Mouse (Mus musculus) left cerebral cortex, adult 18-20 months (tissue): ENCODE results near the gene Hamp. TPM values are rescaled to one million over a fixed set of nuclear protein-coding genes. Genes with fewer than 3 reads are reported as not detected.
A peak's percentile ranks its signal among the peaks of the same experiment; 100 is the strongest.

Source experiments
- DNase-seq, 2 experiments: peaks; one replicate each; pipeline ENCODE4 v3.0.0; 2021 to 2022; ENCODE audit warnings: low spot score in 2 of 2, mixed read lengths in 1 of 2
- total RNA-seq, 2 experiments: library from RNA; stranded (reverse); gene quantifications; 2 replicates each; pipeline ENCODE4 v1.2.3; 2021

Hamp gene
- total RNA-seq, 2 experiments from 2014 or later: not detected

DNA sequence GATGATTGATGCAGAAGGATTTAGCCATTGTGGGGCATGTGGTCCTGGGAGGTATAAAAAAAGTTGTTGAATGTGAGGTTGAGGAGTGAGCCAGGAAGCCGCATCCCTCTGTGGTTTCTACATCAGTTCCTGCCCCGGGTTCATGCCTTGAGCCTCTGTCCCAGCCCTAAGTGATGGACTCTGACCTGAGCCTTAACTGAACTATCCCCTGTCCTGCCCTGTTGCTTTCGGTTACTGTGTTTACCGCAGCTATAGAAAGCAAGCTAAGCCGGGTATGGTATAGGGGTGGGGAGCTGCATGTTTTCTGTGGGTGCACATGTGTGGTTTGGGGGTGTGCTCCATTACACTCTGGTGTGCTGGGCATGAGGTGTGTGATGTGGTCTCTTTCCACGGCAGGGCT is 34.1 kb downstream of the Hamp start:
- no peak for DNase-seq

DNA sequence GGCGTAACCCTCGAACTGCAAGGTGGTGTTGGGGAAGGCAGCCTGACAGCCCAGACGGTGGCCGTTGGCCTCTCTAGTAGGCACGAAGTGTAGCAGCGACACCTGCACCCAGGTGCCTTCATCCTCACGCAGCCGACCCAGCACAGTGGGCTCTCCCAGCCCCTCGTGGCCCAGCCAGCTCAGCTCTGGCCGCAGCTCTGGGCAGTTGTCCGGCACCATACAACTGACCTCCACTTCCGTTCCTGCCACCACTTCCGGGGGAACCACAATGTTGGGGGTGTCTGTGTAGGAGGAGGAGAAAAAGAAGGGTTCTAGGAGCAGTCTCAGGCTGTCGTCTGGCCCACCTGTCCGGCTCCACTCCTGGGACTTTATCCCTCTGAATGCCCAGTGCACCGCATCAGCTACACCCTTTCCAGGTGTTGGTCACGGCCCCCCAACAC is 34.8 kb downstream of the Hamp start:
- DNase-seq: no peak

DNA sequence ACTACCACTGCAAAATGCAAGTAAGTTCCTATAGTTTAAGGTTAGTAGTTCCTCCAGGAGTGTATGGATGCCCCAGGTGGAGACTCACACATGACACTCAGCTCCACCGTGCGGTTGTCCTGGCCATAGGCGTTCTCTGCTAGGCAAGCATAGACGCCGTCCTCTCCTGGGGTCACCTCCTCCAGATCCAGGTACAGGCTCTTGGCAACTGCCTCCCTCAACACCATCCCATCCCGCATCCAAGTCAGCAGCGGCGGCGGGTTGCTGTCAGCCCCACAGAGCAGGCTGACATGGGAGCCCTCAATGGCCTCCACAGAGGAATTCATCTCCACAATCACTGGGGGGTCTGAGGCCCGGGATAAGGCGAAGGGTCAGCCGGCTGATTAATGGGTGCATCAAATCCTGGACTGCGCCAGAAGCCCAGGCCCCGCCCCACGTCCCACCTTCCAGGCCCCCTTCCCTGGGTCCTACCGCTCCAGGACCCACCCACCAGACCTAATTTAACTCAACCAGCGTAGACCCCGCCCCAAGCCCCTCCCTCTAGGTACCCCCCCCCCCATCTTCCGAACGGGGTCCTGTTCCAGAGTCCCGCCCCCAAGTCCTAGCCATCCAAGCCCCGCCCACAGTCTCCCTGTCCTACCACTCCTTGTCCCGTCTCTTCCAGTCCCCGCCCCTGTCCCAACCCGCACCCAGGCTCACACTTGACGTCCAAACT is 35.4 kb downstream of the Hamp start:
- DNase-seq: no peak

DNA sequence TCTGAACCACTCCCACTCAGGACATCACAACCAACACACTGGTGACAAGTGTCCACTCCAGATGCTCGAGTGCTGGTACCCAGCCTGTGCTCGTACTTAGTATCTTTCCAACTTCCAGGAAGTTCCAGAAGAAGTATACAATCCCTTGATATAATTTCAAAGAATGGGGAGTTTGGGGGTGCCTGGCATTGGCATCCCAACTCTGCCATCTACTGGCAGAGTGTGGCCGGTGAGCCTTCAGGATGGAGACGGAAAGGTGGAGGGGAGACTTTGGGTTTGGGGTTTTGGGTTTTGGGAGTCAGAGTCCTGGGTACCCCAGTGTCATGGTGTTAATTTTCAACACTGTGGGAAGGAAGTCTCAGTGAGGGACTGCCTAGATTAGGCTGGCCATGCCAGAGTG is 39.8 kb downstream of the Hamp start:
- peak; percentile 17 to 21 for DNase-seq

DNA sequence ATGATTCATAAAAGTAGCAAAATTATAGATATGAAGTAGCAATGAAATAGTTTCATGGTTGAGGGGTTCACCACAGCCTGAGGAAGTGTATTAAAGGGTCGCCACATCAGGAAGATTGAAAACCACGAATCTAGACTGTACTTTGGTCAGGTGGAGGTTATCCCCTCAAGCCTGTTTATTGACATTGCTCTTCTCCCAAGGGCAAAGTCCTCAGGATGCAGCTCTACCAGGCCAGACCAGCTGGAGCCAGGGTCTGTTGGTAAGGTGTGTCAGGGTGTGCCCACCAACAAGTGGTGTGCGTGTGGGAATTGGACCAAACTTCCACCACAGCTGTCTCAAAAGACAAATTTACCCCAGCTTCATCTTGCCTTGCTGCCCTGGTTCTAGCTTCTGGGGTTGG is 48.6 kb downstream of the Hamp start:
- DNase-seq: no peak

DNA sequence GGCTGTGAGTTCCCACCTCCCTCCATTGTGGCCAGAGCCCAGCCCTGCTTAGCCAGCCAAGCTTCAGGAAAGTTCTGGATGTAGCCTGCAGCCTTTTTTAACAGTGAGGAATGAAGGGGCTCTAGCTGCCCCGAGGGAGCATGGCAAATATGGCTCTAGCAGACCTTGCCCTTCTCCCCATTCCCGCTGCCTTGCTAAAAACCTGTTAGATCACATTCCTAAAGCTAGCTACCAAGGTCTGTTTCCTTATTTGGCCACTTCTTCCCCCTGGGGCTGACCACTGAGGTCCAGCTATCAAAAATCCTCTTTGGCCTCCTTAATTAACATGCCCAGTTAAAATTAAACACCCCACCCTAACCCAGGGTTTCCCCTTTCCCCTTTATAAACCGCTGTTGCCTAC is 51.3 kb downstream of the Hamp start:
- no peak for DNase-seq

Other genes starting within 250 kb of the Hamp start
- not detected for gene 2200002J24Rik, start 245.1 kb downstream of the Hamp start, total RNA-seq
- under 1 TPM; 0.26 to 0.66 TPM for gene Atp4a, start 231.8 kb downstream of the Hamp start, total RNA-seq
- 100 to 1,000 TPM; 114 to 129 TPM for gene Tmem147, start 214.5 kb downstream of the Hamp start, total RNA-seq
- not detected for gene Gapdhs, start 200.4 kb downstream of the Hamp start, total RNA-seq
- gene Sbsn, start 192.6 kb downstream of the Hamp start, total RNA-seq: 10 to 100 TPM in 1 of 2 experiments, 1 to 10 TPM in 1; 8.2 to 12.9 TPM
- gene Dmkn, start 180.3 kb downstream of the Hamp start, total RNA-seq: 1 to 10 TPM; 1.9 to 4.0 TPM
- not detected for gene Krtdap, start 156.1 kb downstream of the Hamp start, total RNA-seq
- gene Ffar2, start 120.3 kb downstream of the Hamp start, total RNA-seq: not detected
- not detected for gene Ffar3, start 87.9 kb downstream of the Hamp start, total RNA-seq
- not detected for gene Ffar1, start 82.5 kb downstream of the Hamp start, total RNA-seq
- under 1 TPM in 1 of 2 experiments, not detected in 1; 0.09 TPM for gene Cd22, start 63.7 kb downstream of the Hamp start, total RNA-seq
- 100 to 1,000 TPM in 1 of 2 experiments, 10 to 100 TPM in 1; 91.4 to 101 TPM for gene Mag, start 29.2 kb downstream of the Hamp start, total RNA-seq
- gene Hamp2, start 19.4 kb downstream of the Hamp start, total RNA-seq: not detected
- 100 to 1,000 TPM; 123 to 124 TPM for gene Usf2, start 12.8 kb upstream of the Hamp start, total RNA-seq
- 10 to 100 TPM in 1 of 2 experiments, 1 to 10 TPM in 1; 8.2 to 10.7 TPM for gene Lsr, start 29.4 kb upstream of the Hamp start, total RNA-seq
- gene Fam187b, start 29.8 kb upstream of the Hamp start, total RNA-seq: under 1 TPM in 1 of 2 experiments, not detected in 1; 0.28 TPM
- gene Fxyd5, start 98.4 kb upstream of the Hamp start, total RNA-seq: 10 to 100 TPM; 35.5 to 36.7 TPM
- gene Fxyd7, start 107.4 kb upstream of the Hamp start, total RNA-seq: 100 to 1,000 TPM; 148 to 187 TPM
- gene Fxyd1, start 113.2 kb upstream of the Hamp start, total RNA-seq: 10 to 100 TPM; 74.1 to 90.2 TPM
- 10 to 100 TPM; 32.9 to 35.9 TPM for gene Lgi4, start 115.3 kb upstream of the Hamp start, total RNA-seq
- gene Fxyd3, start 132.7 kb upstream of the Hamp start, total RNA-seq: 1 to 10 TPM in 1 of 2 experiments, not detected in 1; 1.2 TPM
- gene Hpn, start 171.3 kb upstream of the Hamp start, total RNA-seq: 1 to 10 TPM; 4.6 to 4.8 TPM
- 100 to 1,000 TPM; 805 to 862 TPM for gene Scn1b, start 183.0 kb upstream of the Hamp start, total RNA-seq
- 100 to 1,000 TPM; 105 to 106 TPM for gene Gramd1a, start 211.9 kb upstream of the Hamp start, total RNA-seq